Mouse (Mus musculus) ES-E14 (cell line): Measurements from ENCODE around the gene Nmrk1.

ENCODE experiments used
- HCFC1 ChIP-seq: IDR thresholded peaks from 2 replicates; pipeline ENCODE4 v1.6.1; 2012; ENCODE audit warnings: low read length, inconsistent platforms, borderline replicate concordance; ENCODE audit not compliant: insufficient read depth
- MAFK ChIP-seq: IDR thresholded peaks from 2 replicates; pipeline ENCODE4 v1.6.1; 2014; ENCODE audit warnings: mild to moderate bottlenecking, low read depth, low read length, inconsistent platforms; ENCODE audit not compliant: insufficient read depth
- ZC3H11A ChIP-seq: IDR thresholded peaks from 2 replicates; pipeline ENCODE4 v1.6.1; 2012; ENCODE audit warnings: low read depth, mild to moderate bottlenecking, inconsistent platforms, low read length, borderline replicate concordance

- no peak for TF ChIP-seq HCFC1
- TF ChIP-seq ZC3H11A: no peak
- TF ChIP-seq MAFK: no peak
These were observed 23.2 kb downstream of the Nmrk1 start for GRCm38 (mm10) chr19:18654984-18655383.
